Comparison of ENCODE assay signal across 8 mouse cellular contexts in genomic region chr10:75898846-75899245, GRCm38 (mm10). TPM values are rescaled to one million over a fixed set of nuclear protein-coding genes. Genes with fewer than 3 reads are reported as not detected.
DNase-seq lines count a peak whose midpoint lies in the region; ATAC-seq and TF ChIP-seq lines count a peak whose summit lies in the region.

No protein-coding gene starts in this region.

- peaks cover 76% of the 10 kb centered on the region for H3K36me3 ChIP-seq in embryonic facial prominence, embryonic 15.5 days

- no peak overlapping the region for H3K4me3 ChIP-seq in lung, adult 2 months (replicated peaks; ENCODE audit: extremely low read depth, low read depth, low read length)
- H3K4me3 ChIP-seq in embryonic facial prominence, embryonic 15.5 days (replicated peaks) = no peak overlapping the region

- DNase-seq in lung, adult 18-20 months = peak; percentile 65 to 76
- DNase-seq in lung, adult 2 months = no peak
- DNase-seq in heart, postnatal 25 days (ENCODE audit: low spot score) = peak; percentile 72
- peak; percentile 92 for DNase-seq in skeletal muscle tissue, adult 2 months (ENCODE audit: low read depth, low spot score)
- DNase-seq in layer of hippocampus, postnatal 10 days (ENCODE audit: low spot score in 2 of 2) = no peak
- no peak for DNase-seq in thymus, postnatal 36 days
- no peak for DNase-seq in urinary bladder, postnatal 25 days (ENCODE audit: low spot score)

- no peak overlapping the region for H3K4me2 ChIP-seq in embryonic facial prominence, embryonic 15.5 days (replicated peaks)

- WGBS in lung, adult 2 months = 32% methylated on average over 3 of the region's 3 CpGs
- WGBS in embryonic facial prominence, embryonic 15.5 days = 65% methylated on average over 3 of the region's 3 CpGs

- no peak for TF ChIP-seq POLR2A in lung, adult 2 months (IDR thresholded peaks at IDR 0.05; ENCODE audit: borderline replicate concordance, extremely low read depth, low read depth, low read length)

- intact Hi-C loops in heart, postnatal 25 days (cut with DNase I) = no loop called here

- H3K9ac ChIP-seq in embryonic facial prominence, embryonic 15.5 days = no peak overlapping the region

- H3K27ac ChIP-seq in embryonic facial prominence, embryonic 15.5 days (replicated peaks) = peak overlapping the region; percentile 60; the same call in 1 of the 2 replicates

- no peak for TF ChIP-seq CTCF in lung, adult 2 months (IDR thresholded peaks at IDR 0.05; ENCODE audit: insufficient read depth, low read length)

- no peaks in the 10 kb centered on the region for H3K9me3 ChIP-seq in embryonic facial prominence, embryonic 15.5 days (replicated peaks)

- no peaks in the 10 kb centered on the region for H3K27me3 ChIP-seq in embryonic facial prominence, embryonic 15.5 days

- ATAC-seq in embryonic facial prominence, embryonic 15.5 days (ENCODE audit: insufficient number of reproducible peaks, low FRiP score, low TSS enrichment, low read depth) = peak; percentile 58

- 0 out of 2 replicates have a peak, but pooled peaks cover 3% of the 10 kb centered on the region for H3K4me1 ChIP-seq in lung, adult 2 months (ENCODE audit: control insufficient read depth, insufficient read depth, low read length)
- peaks cover 6% of the 10 kb centered on the region; the same call in 1 of the 2 replicates for H3K4me1 ChIP-seq in embryonic facial prominence, embryonic 15.5 days

RNA-seq across cellular contexts. Expression of gene Derl3, which starts 5.6 kb away (rescaled TPM):
- polyA plus RNA-seq in lung, adult 2 months (2012; rRNA removed) = 5.1 and 12.1 TPM in 2 replicates
- polyA plus RNA-seq in embryonic facial prominence, embryonic 15.5 days (2015; fragmentation: Nextera tagmentation; extraction: Ambion mirVana) = 2.0 and 3.1 TPM in 2 replicates
- total RNA-seq in heart, postnatal 25 days (2021) = under 1 TPM; 0.26 to 0.78 TPM
- total RNA-seq in layer of hippocampus, postnatal 10 days (2021) = 1 to 10 TPM in 1 of 2 experiments, not detected in 1; 1.7 TPM

RNA-seq across cellular contexts. Expression of gene Smarcb1, which starts 22.6 kb away (rescaled TPM):
- 41.2 and 53.1 TPM in 2 replicates for polyA plus RNA-seq in lung, adult 2 months (2012; rRNA removed)
- polyA plus RNA-seq in embryonic facial prominence, embryonic 15.5 days (2015; fragmentation: Nextera tagmentation; extraction: Ambion mirVana) = 187 and 192 TPM in 2 replicates
- 10 to 100 TPM; 22.8 to 22.9 TPM for total RNA-seq in heart, postnatal 25 days (2021)
- 10 to 100 TPM; 99.2 to 99.3 TPM for total RNA-seq in layer of hippocampus, postnatal 10 days (2021)

RNA-seq across cellular contexts. Expression of gene Chchd10, which starts 34.1 kb away (rescaled TPM):
- polyA plus RNA-seq in lung, adult 2 months (2012; rRNA removed) = 415 and 628 TPM in 2 replicates
- polyA plus RNA-seq in embryonic facial prominence, embryonic 15.5 days (2015; fragmentation: Nextera tagmentation; extraction: Ambion mirVana) = 29.7 and 33.4 TPM in 2 replicates
- 1,000 to 10,000 TPM; 1,761 to 1,834 TPM for total RNA-seq in heart, postnatal 25 days (2021)
- total RNA-seq in layer of hippocampus, postnatal 10 days (2021) = 100 to 1,000 TPM; 185 to 218 TPM

RNA-seq across cellular contexts. Expression of gene Mmp11, which starts 37.5 kb away (rescaled TPM):
- polyA plus RNA-seq in lung, adult 2 months (2012; rRNA removed) = 83.9 and 89.2 TPM in 2 replicates
- 101 and 133 TPM in 2 replicates for polyA plus RNA-seq in embryonic facial prominence, embryonic 15.5 days (2015; fragmentation: Nextera tagmentation; extraction: Ambion mirVana)
- total RNA-seq in heart, postnatal 25 days (2021) = 1 to 10 TPM; 5.0 to 8.1 TPM
- 1 to 10 TPM; 2.0 to 4.1 TPM for total RNA-seq in layer of hippocampus, postnatal 10 days (2021)

RNA-seq across cellular contexts. Expression of gene Mif, which starts 38.8 kb away (rescaled TPM):
- polyA plus RNA-seq in lung, adult 2 months (2012; rRNA removed) = 479 and 563 TPM in 2 replicates
- 1,283 and 1,429 TPM in 2 replicates for polyA plus RNA-seq in embryonic facial prominence, embryonic 15.5 days (2015; fragmentation: Nextera tagmentation; extraction: Ambion mirVana)
- 100 to 1,000 TPM; 202 to 203 TPM for total RNA-seq in heart, postnatal 25 days (2021)
- total RNA-seq in layer of hippocampus, postnatal 10 days (2021) = 100 to 1,000 TPM; 674 to 738 TPM

Comparison
In these comparisons a context has a peak if more than half of its experiments do, and no peak if none do; other contexts are left out.
1. DNase-seq: peak in lung, adult 18-20 months (2 of 2), heart, postnatal 25 days (single experiment) and skeletal muscle tissue, adult 2 months (single experiment); none in lung, adult 2 months (single experiment), layer of hippocampus, postnatal 10 days (0 of 2), thymus, postnatal 36 days (0 of 2) and urinary bladder, postnatal 25 days (single experiment).
2. RNA of gene Smarcb1, which starts 22.6 kb away (total RNA-seq): 99.2 to 99.3 TPM in layer of hippocampus, postnatal 10 days; 22.8 to 22.9 TPM in heart, postnatal 25 days; every median in the first group is over 4 times any median in the second.
3. RNA of gene Chchd10, which starts 34.1 kb away (total RNA-seq): 1,761 to 1,834 TPM in heart, postnatal 25 days; 185 to 218 TPM in layer of hippocampus, postnatal 10 days; every median in the first group is over 4 times any median in the second.